Mouse (Mus musculus): ENCODE measurements around the gene Dennd5b.
"Not testable (repeated sequence)": the region's sequence is repeated elsewhere in the genome, so short reads cannot be mapped to it uniquely, and the experiment has no call there.

Gene Dennd5b

GRCm38 (mm10) chr6:149101076-149101942 lies at the start of gene Dennd5b:
Gene Dennd5b, minus strand, starts transcription at chr6:149101680.
- in situ Hi-C loops (cut with MboI, MseI), result no loop called here

DNA sequence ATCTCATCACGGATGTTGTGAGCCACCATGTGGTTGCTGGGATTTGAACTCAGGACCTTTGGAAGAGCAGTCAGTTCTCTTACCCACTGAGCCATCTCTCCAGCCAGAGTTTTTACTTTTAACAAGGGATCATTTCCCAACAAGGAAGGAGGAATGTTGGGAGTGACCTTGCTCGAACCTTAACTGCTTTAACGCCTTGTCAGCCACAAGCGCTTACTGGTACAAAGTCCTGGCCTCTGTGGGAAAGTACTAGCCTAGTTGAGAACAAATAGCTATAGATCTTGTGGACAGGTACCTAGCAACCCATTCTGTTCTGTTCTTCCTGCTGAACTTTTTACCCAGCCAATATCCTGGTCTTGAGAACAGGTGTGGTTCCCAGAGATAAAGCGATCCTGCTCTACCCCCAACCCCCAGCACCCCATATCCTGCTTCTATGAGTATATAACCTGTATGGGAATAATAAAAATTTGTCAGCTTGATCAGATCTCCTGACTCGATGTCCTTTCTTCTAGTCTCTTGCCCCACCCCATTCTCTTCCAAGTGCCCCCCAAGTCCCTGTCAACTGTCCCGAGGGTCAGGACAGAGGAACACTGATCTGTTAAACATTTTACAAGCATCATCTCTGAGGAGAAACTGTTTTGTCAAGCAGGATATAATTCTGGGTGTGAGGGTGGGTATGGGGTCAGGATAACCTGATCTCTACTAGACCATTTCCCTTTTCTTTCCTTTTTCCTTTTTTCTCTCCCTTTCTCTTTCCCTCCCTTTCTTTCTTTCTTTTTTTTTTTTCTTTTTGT lies 47.2 kb upstream of the Dennd5b start:
- in situ Hi-C loops (cut with MboI, MseI), result no loop called here

- in situ Hi-C loops (cut with MboI, MseI), result no loop called here
Observed at GRCm38 (mm10) chr6:149145143-149145542, 43.7 kb upstream of the Dennd5b start.

- in situ Hi-C loops (cut with MboI, MseI), result loop anchor here (5.0 kb wide), 1 partner anchor 46 kb away; the partner anchor contains the start of gene Amn1
Observed at GRCm38 (mm10) chr6:149141393-149142173, 40.1 kb upstream of the Dennd5b start.

GRCm38 (mm10) chr6:149139471-149139870 lies 38.0 kb upstream of the Dennd5b start, which contains the start of gene Etfbkmt:
Gene Etfbkmt, plus strand, starts transcription at chr6:149139849.
- in situ Hi-C loops (cut with MboI, MseI), result loop anchor here (5.0 kb wide), 1 partner anchor 233 kb away; no protein-coding TSS in a partner anchor

DNA sequence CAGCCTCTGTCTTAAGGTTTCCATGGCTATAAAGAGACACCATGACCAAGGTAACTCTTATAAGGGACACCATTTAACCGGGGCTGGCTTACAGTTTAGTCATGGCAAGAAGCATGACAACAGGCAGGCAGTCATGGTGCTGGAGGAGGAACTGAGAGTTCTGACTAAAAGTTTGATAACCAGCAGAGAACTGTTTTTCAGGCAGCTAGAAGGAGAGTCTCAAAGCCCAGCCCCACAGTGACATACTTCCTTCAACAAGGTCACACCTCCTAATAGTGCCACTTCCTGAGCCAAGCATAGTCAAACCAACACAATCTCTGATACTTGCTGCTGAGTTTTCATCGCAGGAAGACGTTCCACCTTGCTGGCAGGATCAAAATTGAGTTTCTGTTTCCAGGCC lies 37.5 kb upstream of the Dennd5b start:
- in situ Hi-C loops (cut with MboI, MseI), result loop anchor here (5.0 kb wide), 1 partner anchor 233 kb away; no protein-coding TSS in a partner anchor

DNA sequence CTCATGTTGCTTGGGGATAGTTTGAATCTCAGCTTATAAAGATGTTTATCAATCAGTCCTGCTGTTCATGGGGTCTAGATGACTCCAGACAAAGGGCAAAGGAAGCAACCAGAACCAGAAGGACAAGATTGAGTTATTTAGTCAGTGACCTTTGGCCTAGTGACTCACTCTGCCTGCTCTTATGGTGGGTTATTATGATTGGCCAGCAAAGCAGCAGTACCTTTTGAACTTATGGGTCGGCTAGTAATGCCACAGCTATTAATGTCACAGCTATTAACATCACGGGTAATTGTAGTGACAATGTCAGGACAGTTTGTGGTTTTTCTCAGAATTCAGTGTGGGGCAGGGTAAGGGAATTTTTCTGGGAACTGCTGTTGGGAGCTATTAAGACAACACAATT lies 36.5 kb upstream of the Dennd5b start:
- in situ Hi-C loops (cut with MboI, MseI), result loop anchor here (5.0 kb wide), 1 partner anchor 234 kb away; no protein-coding TSS in a partner anchor

DNA sequence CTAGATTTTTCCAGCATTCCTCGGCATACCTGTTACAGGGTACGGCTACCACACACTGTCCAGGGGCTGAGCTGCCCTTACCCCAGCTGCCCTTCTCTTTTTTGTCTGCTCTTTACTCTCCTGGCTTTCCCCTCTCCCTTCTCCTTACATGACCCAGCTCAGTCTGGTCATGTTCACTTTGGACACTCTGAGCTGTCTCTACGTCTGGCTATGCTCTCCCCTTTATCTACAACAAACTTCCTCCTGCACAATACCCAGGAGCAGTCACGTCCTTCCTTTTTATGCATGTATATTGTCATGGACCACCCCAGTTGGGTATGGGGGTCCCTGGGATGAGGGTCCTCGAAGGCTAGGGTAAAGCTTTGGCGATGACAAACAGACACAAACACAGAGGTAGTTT lies 34.2 kb upstream of the Dennd5b start:
- in situ Hi-C loops (cut with MboI, MseI), result loop anchor here (5.0 kb wide), 1 partner anchor 237 kb away; no protein-coding TSS in a partner anchor

GRCm38 (mm10) chr6:149134391-149135150 lies 33.1 kb upstream of the Dennd5b start:
- in situ Hi-C loops (cut with MboI, MseI), result loop anchor here (5.0 kb wide), 1 partner anchor 238 kb away; no protein-coding TSS in a partner anchor

GRCm38 (mm10) chr6:149132311-149133077 lies 31.0 kb upstream of the Dennd5b start:
- in situ Hi-C loops (cut with MboI, MseI), result no loop called here

- in situ Hi-C loops (cut with MboI, MseI), result no loop called here
Observed at GRCm38 (mm10) chr6:149131111-149131510, 29.6 kb upstream of the Dennd5b start.

DNA sequence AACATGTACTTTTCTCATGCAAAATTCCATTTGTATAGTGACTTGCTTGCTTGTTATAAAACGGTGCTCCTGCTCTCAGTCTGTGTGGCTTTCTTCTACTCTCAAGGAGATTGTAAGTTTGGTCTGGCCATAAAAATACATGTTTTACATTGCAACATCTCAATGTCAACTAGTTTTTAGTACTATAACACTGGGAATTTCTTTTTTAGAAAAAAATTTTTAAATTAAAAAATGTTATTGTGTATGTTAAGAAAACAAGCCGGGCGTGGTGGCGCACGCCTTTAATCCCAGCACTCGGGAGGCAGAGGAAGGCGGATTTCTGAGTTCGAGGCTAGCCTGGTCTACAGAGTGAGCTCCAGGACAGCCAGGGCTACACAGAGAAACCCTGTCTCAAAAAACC lies 28.4 kb upstream of the Dennd5b start, which contains the start of gene Gm10203:
Gene Gm10203, plus strand, starts transcription at position 301 of the 400 bp plus-strand sequence.
- in situ Hi-C loops (cut with MboI, MseI), result not testable (repeated sequence)

GRCm38 (mm10) chr6:149126675-149127074 lies 25.2 kb upstream of the Dennd5b start:
- in situ Hi-C loops (cut with MboI, MseI), result no loop called here

GRCm38 (mm10) chr6:149123042-149123441 lies 21.6 kb upstream of the Dennd5b start:
- in situ Hi-C loops (cut with MboI, MseI), result no loop called here

- in situ Hi-C loops (cut with MboI, MseI), result no loop called here
Observed at GRCm38 (mm10) chr6:149119853-149120252, 18.4 kb upstream of the Dennd5b start.

GRCm38 (mm10) chr6:149118935-149119334 lies 17.5 kb upstream of the Dennd5b start:
- in situ Hi-C loops (cut with MboI, MseI), result no loop called here

GRCm38 (mm10) chr6:149116992-149117391 lies 15.5 kb upstream of the Dennd5b start:
- in situ Hi-C loops (cut with MboI, MseI), result no loop called here

- in situ Hi-C loops (cut with MboI, MseI), result no loop called here
Observed at GRCm38 (mm10) chr6:149108909-149109308, 7.4 kb upstream of the Dennd5b start.

DNA sequence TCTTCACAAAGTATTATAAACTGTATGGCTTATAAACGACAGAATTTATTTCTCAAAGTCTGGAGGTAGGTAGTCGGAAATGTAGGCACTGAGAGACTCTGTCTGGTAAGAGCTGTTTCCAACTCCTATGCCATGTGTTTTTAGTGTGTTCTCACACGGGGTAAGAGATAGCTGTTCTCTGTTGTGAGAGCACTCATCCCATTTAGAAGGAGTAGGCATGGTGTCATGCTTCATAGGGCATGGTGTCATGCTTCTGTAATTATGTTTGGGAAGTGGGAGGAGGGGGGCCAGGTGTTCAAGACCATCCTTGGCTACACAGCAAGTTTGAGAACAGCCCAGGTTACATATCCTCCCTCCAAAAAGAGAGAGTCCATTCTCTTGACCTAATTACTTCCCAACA lies 6.1 kb upstream of the Dennd5b start:
- in situ Hi-C loops (cut with MboI, MseI), result no loop called here

- in situ Hi-C loops (cut with MboI, MseI), result no loop called here
Observed at GRCm38 (mm10) chr6:149103451-149103850, 2.0 kb upstream of the Dennd5b start.
